Mouse (Mus musculus) embryonic fibroblast, embryonic 13.5 days (primary cell): Measurements from ENCODE around the gene Ppp3ca.

ENCODE experiments used
- CTCF ChIP-seq: IDR thresholded peaks from 2 replicates; pipeline ENCODE4 v1.5.1; 2011; ENCODE audit warnings: mild to moderate bottlenecking, control low read depth, low read length, moderate library complexity, borderline replicate concordance; ENCODE audit not compliant: insufficient read depth
- POLR2A ChIP-seq: IDR thresholded peaks from 2 replicates; pipeline ENCODE4 v1.6.1; 2011; ENCODE audit warnings: low read depth, mild to moderate bottlenecking, control low read depth, low read length, moderate library complexity

- no peak for TF ChIP-seq CTCF
- no peak for TF ChIP-seq POLR2A
These were observed 196.6 kb downstream of the Ppp3ca start for GRCm38 (mm10) chr3:136866571-136866970.
